7 mouse cellular contexts compared by ENCODE assay signal in genomic region chr4:116995131-116995797, GRCm38 (mm10). TPM values are rescaled to one million over a fixed set of nuclear protein-coding genes. Genes with fewer than 3 reads are reported as not detected.
DNase-seq lines count a peak whose midpoint lies in the region; ATAC-seq lines count a peak whose summit lies in the region.

Gene Hectd3 (plus strand): TSS chr4:116995317.

- H3K4me2 ChIP-seq in hindbrain, embryonic 14.5 days (replicated peaks), result peak within 1 kb of the TSS; percentile 91

- H3K9ac ChIP-seq in hindbrain, embryonic 14.5 days, result peak within 1 kb of the TSS; percentile 87

- H3K27me3 ChIP-seq in hindbrain, embryonic 14.5 days (ENCODE audit: control insufficient read depth, insufficient read depth, low read length), result no peaks in the 10 kb centered on the region

- WGBS in hindbrain, embryonic 14.5 days, result under 1% methylated on average over 54 of the region's 58 CpGs
- 0% methylated on average over 45 of the region's 58 CpGs for WGBS in macrophage (ENCODE audit: missing documents)

- H3K36me3 ChIP-seq in hindbrain, embryonic 14.5 days (replicated peaks; ENCODE audit: control insufficient read depth, insufficient read depth), result peaks cover 28% of the 10 kb centered on the region
- peaks cover 20% of the 10 kb centered on the region for H3K36me3 ChIP-seq in macrophage (ENCODE audit: inconsistent target)

- no peaks in the 10 kb centered on the region for H3K9me3 ChIP-seq in hindbrain, embryonic 14.5 days (ENCODE audit: control insufficient read depth, low read length)

- peaks cover 17% of the 10 kb centered on the region for H3K4me1 ChIP-seq in hindbrain, embryonic 14.5 days (replicated peaks; ENCODE audit: control insufficient read depth, insufficient read depth, low read length)

- peak; percentile 63 for ATAC-seq in hindbrain, embryonic 14.5 days (ENCODE audit: low FRiP score)

- H3K27ac ChIP-seq in hindbrain, embryonic 14.5 days, result peak within 1 kb of the TSS; percentile 88
- peak within 1 kb of the TSS; percentile 14 for H3K27ac ChIP-seq in macrophage

- no peaks in the 10 kb centered on the region for H3K79me2 ChIP-seq in macrophage (ENCODE audit: inconsistent target)

- DNase-seq in ZHBTc4 (ENCODE audit: low read depth, low spot score), result peak; percentile 75
- peak; percentile 75 for DNase-seq in cerebellum, adult 9-10 months
- peak; percentile 60 for DNase-seq in gastrocnemius, adult 18-20 months (ENCODE audit: low spot score)
- DNase-seq in hindbrain, embryonic 14.5 days (ENCODE audit: low spot score), result peak; percentile 77
- DNase-seq in layer of hippocampus, postnatal 36 days, result peak; percentile 42
- DNase-seq in right cerebral cortex, adult 2 months (ENCODE audit: low spot score in 2 of 2), result peak; percentile 60 to 71

- H3K4me3 ChIP-seq in hindbrain, embryonic 14.5 days (replicated peaks; ENCODE audit: low read length), result peak within 1 kb of the TSS; percentile 96
- H3K4me3 ChIP-seq in macrophage (ENCODE audit: inconsistent target), result peak within 1 kb of the TSS; percentile 86

RNA-seq across cellular contexts. Expression of gene Hectd3, which starts in this region (rescaled TPM):
- total RNA-seq in gastrocnemius, adult 18-20 months (2021), result 10 to 100 TPM; 13.7 to 15.3 TPM
- polyA plus RNA-seq in hindbrain, embryonic 14.5 days (2014; fragmentation: Nextera tagmentation; extraction: Ambion mirVana), result 21.9 and 22.1 TPM in 2 replicates
- 10 to 100 TPM; 41.3 to 41.5 TPM for total RNA-seq in layer of hippocampus, postnatal 36 days (2021)
- 10 to 100 TPM in 25 of 26 experiments, 1 to 10 TPM in 1; 8.9 to 74.4 (median 32.6) TPM for total RNA-seq in macrophage (2018; cell fraction: chromatin; rRNA removed)
- total RNA-seq in macrophage (2018; cell fraction: cytosol; rRNA removed), result 10 to 100 TPM; 14.4 to 29.8 (median 21.1) TPM
- total RNA-seq in macrophage (2018; cell fraction: nucleus; rRNA removed), result 10 to 100 TPM in 25 of 26 experiments, 1 to 10 TPM in 1; 10.0 to 47.1 (median 24.9) TPM
- 17.8 to 24.0 TPM (median 23.6 TPM) in 3 replicates for polyA plus RNA-seq in macrophage (2018)

Comparison
In these comparisons a context has a peak if more than half of its experiments do, and no peak if none do; other contexts are left out.
1. Peak in every context shown above with its lines: DNase-seq, ATAC-seq, H3K4me3 ChIP-seq and H3K27ac ChIP-seq.